16 mouse cellular contexts compared by ENCODE assay signal in genomic region chr17:93313310-93313688, GRCm38 (mm10).
DNase-seq lines count a peak whose midpoint lies in the region; ATAC-seq lines count a peak whose summit lies in the region.
"Had no signal": no experiment of that assay in that cellular context is flagged by ENCODE, and none has a peak within 500 bp of the region (broad histone marks: within the 10 kb centered on the region; RNA-seq: fewer than 3 reads in every experiment).

No protein-coding gene starts in this region.

- no peaks in the 10 kb centered on the region for H3K27me3 ChIP-seq in forebrain, embryonic 15.5 days
- H3K27me3 ChIP-seq in midbrain, embryonic 10.5 days (ENCODE audit: low read depth, poor library complexity, severe bottlenecking), result peaks cover 46% of the 10 kb centered on the region
- H3K27me3 ChIP-seq: heart, embryonic 12.5 days had no signal

- H3K27ac ChIP-seq in forebrain, embryonic 15.5 days (replicated peaks), result no peak overlapping the region
- H3K27ac ChIP-seq in midbrain, embryonic 10.5 days (replicated peaks), result no peak overlapping the region
- H3K27ac ChIP-seq: gastrocnemius, adult 2 months; macrophage had no signal

- H3K9me3 ChIP-seq in forebrain, embryonic 15.5 days, result no peaks in the 10 kb centered on the region
- no peaks in the 10 kb centered on the region for H3K9me3 ChIP-seq in midbrain, embryonic 10.5 days (replicated peaks)
- H3K9me3 ChIP-seq: heart, embryonic 12.5 days had no signal

- H3K9ac ChIP-seq in forebrain, embryonic 15.5 days (replicated peaks), result no peak overlapping the region
- H3K9ac ChIP-seq: heart, embryonic 12.5 days had no signal

- H3K36me3 ChIP-seq in forebrain, embryonic 15.5 days, result no peaks in the 10 kb centered on the region
- H3K36me3 ChIP-seq in midbrain, embryonic 10.5 days, result no peaks in the 10 kb centered on the region
- H3K36me3 ChIP-seq: heart, embryonic 12.5 days had no signal

- DNase-seq in left cerebral cortex, postnatal 4 days, result peak; percentile 50
- DNase-seq in left cerebral cortex, adult 8-10 months (ENCODE audit: low spot score in 2 of 2), result no peak
- peak; percentile 16 for DNase-seq in midbrain, embryonic 10.5 days (ENCODE audit: low spot score)
- DNase-seq in retina, postnatal 1 day, result peak; percentile 71
- DNase-seq in lung, adult 18-20 months, result no peak
- no peak for DNase-seq in spleen, postnatal 36 days (ENCODE audit: low spot score in 2 of 2)
- DNase-seq: cerebellum, postnatal 25 days; gastrocnemius, adult 2 months; kidney, postnatal 10 days; right cerebral cortex, postnatal 14 days; thymus, postnatal 14 days had no signal

- peaks cover 10% of the 10 kb centered on the region; the same call in 1 of the 2 replicates for H3K4me1 ChIP-seq in forebrain, embryonic 15.5 days
- peaks cover 22% of the 10 kb centered on the region for H3K4me1 ChIP-seq in midbrain, embryonic 10.5 days
- H3K4me1 ChIP-seq: heart, embryonic 12.5 days had no signal

- intact Hi-C loops in left cerebral cortex, postnatal 4 days (cut with DNase I), result no loop called here

- H3K4me2 ChIP-seq in forebrain, embryonic 15.5 days (replicated peaks), result no peak overlapping the region
- H3K4me2 ChIP-seq: heart, embryonic 12.5 days had no signal

- 35% methylated on average over 2 of the region's 2 CpGs for WGBS in forebrain, embryonic 15.5 days
- WGBS in midbrain, embryonic 10.5 days, result 46% methylated on average over 2 of the region's 2 CpGs

- ATAC-seq in forebrain, embryonic 15.5 days (replicated peaks), result peak; percentile 89
- no peak for ATAC-seq in megakaryocyte-erythroid progenitor cell, adult 5-6 weeks (replicated peaks; ENCODE audit: low FRiP score, low TSS enrichment, poor library complexity, severe bottlenecking)

- H3K4me3 ChIP-seq in forebrain, embryonic 15.5 days, result no peak overlapping the region
- H3K4me3 ChIP-seq in midbrain, embryonic 10.5 days, result no peak overlapping the region
- H3K4me3 ChIP-seq: erythroblast, embryonic 14.5 days; gastrocnemius, adult 2 months; heart, embryonic 12.5 days had no signal

Comparison
In these comparisons a context has a peak if more than half of its experiments do, and no peak if none do; other contexts are left out.
1. DNase-seq: peak in left cerebral cortex, postnatal 4 days (single experiment), midbrain, embryonic 10.5 days (single experiment) and retina, postnatal 1 day (single experiment); none in left cerebral cortex, adult 8-10 months (0 of 2), lung, adult 18-20 months (0 of 2) and spleen, postnatal 36 days (0 of 2).